Mouse (Mus musculus) adrenal gland (tissue): Measurements from ENCODE around the gene Ptprb.

ENCODE experiments used
- intact Hi-C: fragments of 180-260 bp; cut with DNase I; formaldehyde crosslinking; loops from one replicate; pipeline ENCODE4 v1.15.1; 2025

Gene Ptprb

GRCm38 (mm10) chr10:116364759-116365158 is 89.4 kb downstream of the Ptprb start:
- intact Hi-C loops = no loop called here

DNA sequence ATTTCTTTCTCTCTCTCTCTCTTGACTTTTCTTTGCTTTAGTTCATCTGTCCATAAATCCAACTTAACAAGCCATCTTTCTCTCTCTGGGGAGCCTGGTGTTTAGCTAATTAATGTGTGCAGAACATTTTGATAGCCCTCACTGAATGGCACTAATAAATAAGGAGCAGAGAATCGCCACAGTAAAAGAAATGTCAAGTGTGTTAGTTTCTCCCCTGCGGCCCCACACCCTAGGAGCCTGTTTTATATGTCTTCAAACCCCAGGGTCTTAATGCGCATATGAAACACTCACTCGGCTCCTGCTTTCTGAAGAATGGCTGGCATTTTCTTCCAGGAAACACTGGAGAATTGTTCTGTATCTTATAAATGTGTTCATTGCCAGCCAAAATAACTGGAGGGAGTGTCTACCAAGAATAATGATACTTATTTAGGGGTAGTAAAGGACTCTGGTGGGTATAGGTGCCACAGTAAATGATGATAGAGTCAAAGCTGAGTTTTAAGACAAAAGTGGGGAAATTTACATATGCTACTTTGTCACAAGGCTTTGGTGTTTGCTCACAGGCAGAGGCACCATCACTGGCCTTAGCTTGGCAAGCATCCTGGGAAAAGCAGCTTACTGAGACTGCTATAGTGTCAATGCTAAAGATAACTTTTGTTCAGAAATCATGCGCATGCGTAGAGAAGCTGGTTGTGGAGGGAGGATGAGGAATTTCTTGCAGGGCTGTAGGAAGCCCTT is 95.8 kb downstream of the Ptprb start:
- intact Hi-C loops = no loop called here

DNA sequence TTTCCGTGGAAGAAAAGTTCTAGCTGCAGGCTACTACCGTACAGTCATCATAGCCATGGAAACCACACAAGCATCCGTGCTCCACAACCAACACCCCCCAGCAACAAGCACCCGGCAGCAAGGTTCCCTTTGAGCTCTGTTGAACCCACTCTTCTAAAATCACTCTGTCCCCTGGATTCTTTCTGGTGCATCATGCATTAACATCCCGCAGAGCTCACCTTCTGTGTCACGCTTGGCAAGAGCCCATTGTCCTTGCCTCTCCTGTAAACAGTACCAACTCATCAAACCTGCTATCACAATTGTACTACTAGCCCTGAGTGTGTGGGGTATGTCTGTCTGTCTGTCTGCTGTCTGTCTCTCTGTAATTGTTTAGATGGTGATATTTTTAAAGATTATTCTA is 98.8 kb downstream of the Ptprb start:
- intact Hi-C loops = no loop called here

- intact Hi-C loops = no loop called here
Measured at GRCm38 (mm10) chr10:116376853-116377252, 101.5 kb downstream of the Ptprb start.

- intact Hi-C loops = no loop called here
Measured at GRCm38 (mm10) chr10:116382826-116383685, 107.7 kb downstream of the Ptprb start.

DNA sequence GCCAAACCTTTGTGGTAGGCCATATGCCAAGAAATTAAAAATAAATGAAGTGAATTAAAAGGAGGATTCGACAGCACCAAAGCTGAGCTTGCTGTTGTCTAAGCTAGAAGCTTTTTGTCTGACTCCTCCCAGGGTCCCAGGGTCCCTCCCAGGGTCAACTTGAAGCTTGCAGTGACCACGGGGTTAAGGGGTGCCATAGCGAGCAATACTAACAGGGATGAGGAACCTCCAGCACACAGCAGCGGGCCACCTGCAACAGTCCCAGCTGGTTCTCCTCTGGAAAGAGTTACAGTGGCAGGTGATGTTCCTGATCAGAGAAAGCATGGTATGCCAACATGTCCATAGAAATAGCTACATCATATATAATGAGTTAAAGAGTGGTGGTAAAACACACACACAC is 109.1 kb downstream of the Ptprb start:
- intact Hi-C loops = no loop called here

DNA sequence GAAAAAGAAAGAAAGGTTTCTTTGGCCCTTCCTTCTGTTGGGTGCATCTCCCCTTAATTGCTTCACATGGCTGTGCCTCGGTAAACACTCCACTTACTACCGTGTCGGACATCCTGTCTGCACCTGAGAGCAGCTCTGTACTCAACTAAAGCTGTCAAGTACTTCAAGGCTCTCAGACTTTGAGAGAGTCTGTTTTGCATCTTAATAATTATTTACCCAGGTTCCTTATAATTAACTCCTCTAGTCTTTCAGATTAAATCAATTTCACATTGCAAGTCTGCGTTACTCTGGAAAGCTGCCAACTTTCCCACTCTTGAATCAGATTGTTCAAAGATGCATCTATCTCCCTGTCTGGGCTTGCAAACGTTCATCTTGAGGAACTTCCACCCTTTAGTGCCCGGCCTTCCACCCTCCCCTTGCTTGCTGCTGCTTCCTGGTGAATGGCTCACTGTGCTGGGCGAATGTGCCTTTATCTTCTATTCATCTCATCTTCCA is 111.1 kb downstream of the Ptprb start:
- intact Hi-C loops = no loop called here

DNA sequence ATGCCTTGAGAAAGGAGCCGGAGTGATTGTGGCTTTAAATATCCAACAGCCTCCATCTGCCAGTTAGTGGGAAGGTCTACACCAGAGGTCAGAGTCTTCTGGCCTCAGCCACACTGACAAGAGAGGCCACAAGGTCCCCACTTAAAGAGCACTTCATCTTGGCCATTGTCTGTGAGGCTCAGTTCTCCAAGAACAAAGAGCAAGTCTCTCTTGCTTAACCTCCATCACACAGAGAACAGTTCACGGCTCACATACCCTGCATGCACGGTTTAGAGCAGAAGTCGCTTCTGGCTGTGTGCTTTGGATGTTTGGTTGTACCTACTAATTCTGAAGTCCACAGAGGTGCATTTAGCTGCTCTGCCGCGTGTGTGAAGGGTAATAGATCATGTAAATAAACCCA is 113.5 kb downstream of the Ptprb start:
- intact Hi-C loops = no loop called here

DNA sequence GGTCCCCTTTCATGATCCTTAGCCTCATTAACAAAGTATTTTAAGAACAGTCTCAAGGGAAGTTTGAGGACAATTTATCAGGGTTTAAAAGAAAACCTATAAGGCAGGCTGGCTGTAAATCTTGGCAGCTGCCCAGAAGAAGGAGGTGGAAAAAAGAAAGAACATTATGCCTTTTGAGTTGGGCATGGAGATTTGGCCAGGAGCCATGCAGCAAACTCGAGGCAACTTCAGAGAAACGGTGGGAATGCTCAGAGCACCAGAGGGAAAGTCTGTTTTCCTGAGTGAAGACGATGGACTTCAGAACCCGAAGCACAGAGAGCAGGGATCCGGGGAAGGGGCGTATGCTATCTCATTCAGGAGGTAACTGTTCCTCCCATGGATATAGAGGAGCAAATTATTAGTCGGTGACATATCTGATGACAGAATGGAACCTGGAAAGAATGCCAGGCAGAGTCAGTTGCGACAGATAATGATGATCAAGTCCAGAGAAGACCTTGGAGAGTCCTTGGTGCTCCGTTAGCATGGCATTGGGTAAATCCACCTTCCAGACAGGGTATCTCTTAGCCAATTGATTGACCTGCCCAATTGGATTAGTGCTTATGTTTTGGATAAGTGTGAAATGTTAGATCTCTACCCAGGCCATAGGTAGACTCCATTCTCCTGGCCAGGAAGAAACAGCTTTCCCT is 118.6 kb downstream of the Ptprb start:
- intact Hi-C loops = no loop called here

- intact Hi-C loops = no loop called here
Measured at GRCm38 (mm10) chr10:116394585-116394984, 119.3 kb downstream of the Ptprb start.

GRCm38 (mm10) chr10:116396279-116396678 is 121.0 kb downstream of the Ptprb start:
- intact Hi-C loops = no loop called here

- intact Hi-C loops = no loop called here
Measured at GRCm38 (mm10) chr10:116396966-116397365, 121.6 kb downstream of the Ptprb start.

DNA sequence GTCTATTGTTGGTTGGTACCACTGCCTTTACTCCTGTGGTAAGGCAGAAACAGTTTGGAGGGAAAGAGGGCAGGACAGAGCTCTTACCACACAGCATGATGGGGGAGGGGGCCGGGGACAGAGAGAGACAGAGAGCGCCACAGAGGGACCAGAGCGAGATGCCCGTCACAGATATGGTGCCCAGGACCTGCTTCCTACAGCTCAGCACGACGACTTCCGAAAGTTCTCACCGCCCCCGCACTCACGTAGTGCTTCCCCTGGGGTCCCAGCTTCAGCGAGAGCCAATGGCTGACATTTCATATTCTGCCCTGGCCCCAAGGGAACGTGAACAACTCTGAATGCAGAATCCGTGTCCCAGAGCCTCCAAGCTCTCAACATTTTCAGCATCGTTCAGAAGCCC is 122.2 kb downstream of the Ptprb start:
- intact Hi-C loops = no loop called here

DNA sequence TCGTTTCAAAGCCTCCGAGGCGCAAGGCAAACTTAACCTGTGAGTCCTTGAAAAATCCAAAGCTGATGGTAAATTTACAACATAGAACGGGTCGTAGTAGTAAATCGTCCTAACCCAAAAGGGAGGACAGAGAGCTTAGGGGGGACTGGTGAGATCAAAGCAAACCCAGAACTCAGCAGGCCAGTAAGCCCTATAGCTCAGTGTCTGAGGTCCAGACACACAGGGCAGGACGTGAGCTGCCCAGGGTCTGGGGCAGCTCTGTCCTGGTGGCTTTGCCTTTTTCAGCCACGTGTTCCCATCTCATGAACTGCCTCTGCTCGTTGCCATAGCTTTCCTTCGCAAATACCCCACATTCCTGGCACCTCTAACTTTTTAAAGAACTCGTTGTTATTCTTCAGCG is 122.7 kb downstream of the Ptprb start:
- intact Hi-C loops = no loop called here

DNA sequence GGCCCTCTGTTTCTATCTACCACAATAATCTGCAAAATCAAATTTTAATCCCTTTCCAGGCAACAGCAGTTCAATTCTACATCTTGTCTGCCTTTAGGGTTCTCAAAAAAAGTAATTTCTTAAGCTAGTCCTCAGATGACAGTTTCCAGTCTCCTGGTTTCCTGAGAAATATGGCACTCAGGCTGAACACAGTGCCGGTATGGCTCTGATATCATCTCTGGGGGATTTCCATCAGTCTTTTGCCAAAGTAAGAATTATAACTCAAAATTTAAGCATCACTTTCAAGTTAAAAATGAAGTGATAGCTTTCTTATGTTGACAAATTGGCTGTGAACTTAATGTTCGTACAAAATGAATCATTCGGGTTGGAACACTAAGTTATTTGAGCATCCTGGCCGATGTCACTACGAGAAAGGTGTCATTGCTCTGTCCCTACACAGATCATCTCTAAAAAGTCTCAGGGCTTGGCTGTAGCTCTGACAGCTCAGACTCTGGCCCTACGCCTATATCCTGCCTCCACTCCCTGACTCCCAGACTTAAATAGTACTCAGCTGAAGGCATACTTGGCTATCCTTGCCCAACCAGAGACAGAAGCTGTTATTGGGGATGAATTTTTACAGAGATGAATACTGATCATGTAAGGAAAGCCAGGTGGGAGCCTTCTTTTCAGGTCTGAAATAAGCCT is 127.6 kb downstream of the Ptprb start:
- intact Hi-C loops = no loop called here

DNA sequence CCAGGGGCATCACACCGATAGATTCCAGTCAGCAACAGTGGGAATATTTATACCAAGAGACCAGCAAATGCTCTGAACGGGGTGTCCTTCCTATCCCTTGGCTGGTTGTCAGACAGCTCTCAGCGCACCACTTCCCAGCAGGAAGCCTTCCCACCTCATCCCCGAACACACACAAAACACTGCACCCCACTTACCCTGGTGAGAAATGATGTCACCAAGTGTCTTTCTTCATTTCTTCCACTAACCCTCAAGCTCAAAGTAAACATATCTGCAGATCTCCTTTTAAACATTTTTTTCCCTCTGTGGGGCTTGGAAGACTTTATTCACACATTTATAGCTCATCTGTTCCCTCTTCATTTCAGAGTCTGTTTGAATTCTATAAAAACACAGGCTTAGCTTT is 128.4 kb downstream of the Ptprb start:
- intact Hi-C loops = no loop called here

DNA sequence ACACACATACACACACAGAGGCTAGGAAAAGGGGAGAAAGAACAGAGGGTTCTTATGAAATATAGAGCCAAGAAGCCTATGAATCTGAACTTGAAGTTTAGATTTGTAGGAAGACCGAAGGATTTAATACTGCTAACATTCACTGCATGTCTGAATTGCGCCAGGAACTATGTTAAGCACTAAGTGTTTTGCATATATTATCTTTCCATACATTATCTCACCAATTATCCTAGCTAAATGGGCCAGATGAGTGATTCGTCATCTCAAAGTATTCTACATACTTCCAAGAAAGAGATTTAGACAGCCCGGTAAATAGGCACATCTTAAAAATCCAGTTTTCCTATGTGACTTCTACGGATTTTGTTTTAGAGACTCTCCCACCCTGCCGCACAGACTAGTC is 129.7 kb downstream of the Ptprb start:
- intact Hi-C loops = no loop called here

- intact Hi-C loops = no loop called here
Measured at GRCm38 (mm10) chr10:116407684-116408359, 132.5 kb downstream of the Ptprb start.

DNA sequence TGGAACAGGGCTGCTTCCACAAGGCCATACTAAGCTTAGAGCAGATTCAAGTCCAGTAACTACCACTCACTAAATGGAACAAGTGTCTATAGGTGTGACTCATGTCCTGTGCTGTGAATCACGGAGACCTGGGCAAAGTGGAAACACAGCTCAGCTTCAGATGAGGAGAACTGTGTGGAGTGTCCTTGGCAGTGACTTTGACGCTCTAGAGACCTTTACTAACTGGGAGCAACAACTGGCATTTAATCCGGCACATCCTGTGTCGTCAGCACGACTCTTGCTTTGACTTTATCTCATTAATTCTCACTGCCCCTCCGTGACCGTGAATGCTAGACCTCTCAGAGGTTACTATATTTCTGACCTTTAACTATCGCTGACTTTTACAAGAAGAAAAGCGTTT is 135.5 kb downstream of the Ptprb start:
- intact Hi-C loops = no loop called here

DNA sequence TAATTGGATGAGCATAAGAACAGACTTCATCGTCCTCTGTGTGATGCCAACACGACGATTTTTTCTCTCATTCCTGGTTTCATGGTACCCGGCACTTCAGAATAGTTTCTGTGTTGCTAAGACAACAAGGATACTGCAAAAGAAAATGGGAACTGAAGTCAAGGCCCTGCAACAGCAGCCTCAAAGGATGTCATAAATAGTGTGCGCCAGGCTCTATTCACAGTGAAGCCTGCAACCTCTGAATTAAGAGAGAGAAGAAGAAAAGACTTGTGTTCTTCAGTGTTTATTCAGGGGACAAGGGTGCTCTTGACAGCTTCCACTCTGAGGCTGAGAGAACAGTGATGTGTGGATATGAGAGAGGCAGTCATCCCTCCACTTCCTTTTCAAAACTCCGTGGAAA is 140.8 kb downstream of the Ptprb start:
- intact Hi-C loops = no loop called here

- intact Hi-C loops = no loop called here
Measured at GRCm38 (mm10) chr10:116416726-116417125, 141.4 kb downstream of the Ptprb start.
